Mouse (Mus musculus) lung, embryonic 16.5 days (tissue): Measurements from ENCODE around the gene Drosha. TPM values are rescaled to one million over a fixed set of nuclear protein-coding genes. Genes with fewer than 3 reads are reported as not detected.

ENCODE experiments used
- ATAC-seq: fragments of 200-750 bp; cut with Nextera tagmentation; 2 replicates; pipeline ENCODE4 v1.8.0; 2017; ENCODE audit warnings: low read depth, mild to moderate bottlenecking, moderate library complexity
- H3K27ac ChIP-seq: fragments of 300-500 bp; sonication (generic); 2 replicates; pipeline ENCODE4 v1.5.1; 2014; ENCODE audit warnings: mild to moderate bottlenecking, control low read depth, low read length
- H3K27me3 ChIP-seq: fragments of 300-500 bp; sonication (generic); 2 replicates; pipeline ENCODE4 v1.6.1; 2014; ENCODE audit warnings: low read depth, low read length, mixed read lengths; ENCODE audit not compliant: control insufficient read depth, insufficient read depth
- H3K36me3 ChIP-seq: fragments of 300-500 bp; sonication (generic); 2 replicates; pipeline ENCODE4 v1.6.1; 2014; ENCODE audit warnings: low read length; ENCODE audit not compliant: control insufficient read depth, insufficient read depth
- H3K4me1 ChIP-seq: fragments of 300-500 bp; sonication (generic); replicated peaks from 2 replicates; pipeline ENCODE4 v1.6.1; 2014; ENCODE audit warnings: low read length, mixed read lengths; ENCODE audit not compliant: control insufficient read depth, insufficient read depth
- H3K4me2 ChIP-seq: fragments of 300-500 bp; sonication (generic); 2 replicates; pipeline ENCODE4 v1.6.1; 2014; ENCODE audit warnings: low read depth, low read length, control low read depth
- H3K4me3 ChIP-seq: fragments of 300-500 bp; sonication (generic); 2 replicates; pipeline ENCODE4 v1.5.1; 2014; ENCODE audit warnings: mild to moderate bottlenecking, low read length, control low read depth
- H3K9ac ChIP-seq: fragments of 300-500 bp; sonication (generic); 2 replicates; pipeline ENCODE4 v1.6.1; 2014; ENCODE audit warnings: low read length, control low read depth
- H3K9me3 ChIP-seq: fragments of 300-500 bp; sonication (generic); 2 replicates; pipeline ENCODE4 v1.6.1; 2016; ENCODE audit warnings: low read length; ENCODE audit not compliant: control insufficient read depth
- WGBS: fragments of 180-500 bp; shearing (Covaris S2); extraction: QIAGEN DNeasy Blood & Tissue Kit; methylation state at CpG from one replicate; pipeline ENCODE4 v1.1.7; 2014; 5-methylcytosine and 5-hydroxymethylcytosine counted together
- polyA plus RNA-seq: library from polyadenylated mRNA; unstranded; fragments of >200 nt; fragmentation: Nextera tagmentation; extraction: Ambion mirVana; gene quantifications from 2 replicates; pipeline ENCODE4 v1.2.1, GENCODE M21; 2015

Gene Drosha
- polyA plus RNA-seq, 1 experiment from 2014 or later = 32.0 TPM

GRCm38 (mm10) chr15:12824965-12825364, 350 bp downstream of the Drosha start:
- WGBS = under 1% methylated on average over 31 of the region's 31 CpGs
- peak overlapping the region; percentile 93 for H3K9ac ChIP-seq
- peak overlapping the region; percentile 50 for H3K27ac ChIP-seq
- no peaks in the 10 kb centered on the region for H3K27me3 ChIP-seq
- peaks cover 13% of the 10 kb centered on the region for H3K4me1 ChIP-seq
- no peaks in the 10 kb centered on the region for H3K9me3 ChIP-seq
- H3K4me2 ChIP-seq = peak overlapping the region; percentile 79
- peak overlapping the region; percentile 98 for H3K4me3 ChIP-seq
- peaks cover 14% of the 10 kb centered on the region; the same call in 1 of the 2 replicates for H3K36me3 ChIP-seq
- peak; percentile 42; the same call in 1 of the 2 replicates for ATAC-seq

- WGBS = 47% methylated on average over 12 of the region's 12 CpGs
- peak overlapping the region; percentile 93 for H3K9ac ChIP-seq
- peaks cover 13% of the 10 kb centered on the region for H3K4me1 ChIP-seq
- H3K4me2 ChIP-seq = peak overlapping the region; percentile 79
- no peak overlapping the region for H3K27ac ChIP-seq
- no peaks in the 10 kb centered on the region for H3K27me3 ChIP-seq
- no peaks in the 10 kb centered on the region for H3K9me3 ChIP-seq
- H3K4me3 ChIP-seq = peak overlapping the region; percentile 98
- no peak for ATAC-seq
- H3K36me3 ChIP-seq = peaks cover 13% of the 10 kb centered on the region; the same call in 1 of the 2 replicates
These were observed 793 bp downstream of the Drosha start for GRCm38 (mm10) chr15:12825408-12825807.

GRCm38 (mm10) chr15:12829878-12830277, 5.3 kb downstream of the Drosha start:
- no peak overlapping the region for H3K27ac ChIP-seq
- H3K27me3 ChIP-seq = no peaks in the 10 kb centered on the region
- H3K36me3 ChIP-seq = peaks cover 23% of the 10 kb centered on the region
- no peak for ATAC-seq
- no peaks in the 10 kb centered on the region for H3K9me3 ChIP-seq
- 89% methylated on average over 3 of the region's 3 CpGs for WGBS
- no peak overlapping the region for H3K9ac ChIP-seq
- H3K4me1 ChIP-seq = peaks cover 10% of the 10 kb centered on the region
- H3K4me2 ChIP-seq = no peak overlapping the region
- H3K4me3 ChIP-seq = no peak overlapping the region

- no peak overlapping the region for H3K4me2 ChIP-seq
- no peaks in the 10 kb centered on the region for H3K4me1 ChIP-seq
- peaks cover 37% of the 10 kb centered on the region for H3K36me3 ChIP-seq
- no peak overlapping the region for H3K27ac ChIP-seq
- no peak for ATAC-seq
- H3K4me3 ChIP-seq = no peak overlapping the region
- no peak overlapping the region for H3K9ac ChIP-seq
- H3K9me3 ChIP-seq = no peaks in the 10 kb centered on the region
- 91% methylated on average over 4 of the region's 4 CpGs for WGBS
- H3K27me3 ChIP-seq = no peaks in the 10 kb centered on the region
These were observed 8.0 kb downstream of the Drosha start for GRCm38 (mm10) chr15:12832599-12832998.

- Histone ChIP-seq H3K9me3 (no peaks in the 10 kb centered on the region), H3K4me1 (no peaks in the 10 kb centered on the region), H3K9ac (no peak overlapping the region), H3K36me3 (peaks cover 39% of the 10 kb centered on the region), H3K27me3 (no peaks in the 10 kb centered on the region), H3K27ac (no peak overlapping the region), H3K4me3 (no peak overlapping the region), H3K4me2 (no peak overlapping the region)
- no peak for ATAC-seq
- WGBS = 96% methylated on average over 31 of the region's 31 CpGs
These were observed 8.8 kb downstream of the Drosha start for GRCm38 (mm10) chr15:12833385-12833784.

- 93% methylated on average over 24 of the region's 24 CpGs for WGBS
- H3K4me1 ChIP-seq = no peaks in the 10 kb centered on the region
- H3K27me3 ChIP-seq = no peaks in the 10 kb centered on the region
- peaks cover 34% of the 10 kb centered on the region for H3K36me3 ChIP-seq
- no peak for ATAC-seq
- H3K9ac ChIP-seq = no peak overlapping the region
- H3K4me3 ChIP-seq = no peak overlapping the region
- H3K9me3 ChIP-seq = no peaks in the 10 kb centered on the region
- H3K27ac ChIP-seq = no peak overlapping the region
- H3K4me2 ChIP-seq = no peak overlapping the region
These were observed 9.6 kb downstream of the Drosha start for GRCm38 (mm10) chr15:12834231-12834630.

- 94% methylated on average over 11 of the region's 11 CpGs for WGBS
- Histone ChIP-seq H3K27me3 (no peaks in the 10 kb centered on the region), H3K9ac (no peak overlapping the region), H3K4me2 (no peak overlapping the region), H3K36me3 (peaks cover 43% of the 10 kb centered on the region), H3K4me3 (no peak overlapping the region), H3K27ac (no peak overlapping the region), H3K4me1 (no peaks in the 10 kb centered on the region), H3K9me3 (no peaks in the 10 kb centered on the region)
- no peak for ATAC-seq
These were observed 16.1 kb downstream of the Drosha start for GRCm38 (mm10) chr15:12840737-12841136.

GRCm38 (mm10) chr15:12842833-12843232, 18.2 kb downstream of the Drosha start:
- 80% methylated on average over 7 of the region's 7 CpGs for WGBS
- no peak overlapping the region for H3K4me3 ChIP-seq
- no peaks in the 10 kb centered on the region for H3K9me3 ChIP-seq
- H3K9ac ChIP-seq = no peak overlapping the region
- H3K4me2 ChIP-seq = no peak overlapping the region
- no peaks in the 10 kb centered on the region for H3K4me1 ChIP-seq
- no peak for ATAC-seq
- peaks cover 40% of the 10 kb centered on the region for H3K36me3 ChIP-seq
- H3K27me3 ChIP-seq = no peaks in the 10 kb centered on the region
- H3K27ac ChIP-seq = no peak overlapping the region

GRCm38 (mm10) chr15:12848196-12848975, 23.8 kb downstream of the Drosha start:
- no peaks in the 10 kb centered on the region for H3K9me3 ChIP-seq
- H3K27ac ChIP-seq = no peak overlapping the region
- no peak overlapping the region for H3K4me3 ChIP-seq
- H3K27me3 ChIP-seq = no peaks in the 10 kb centered on the region
- WGBS = 84% methylated on average over 11 of the region's 11 CpGs
- H3K4me1 ChIP-seq = no peaks in the 10 kb centered on the region
- no peak overlapping the region for H3K9ac ChIP-seq
- no peak for ATAC-seq
- peaks cover 28% of the 10 kb centered on the region for H3K36me3 ChIP-seq
- no peak overlapping the region for H3K4me2 ChIP-seq
